Comparison of ENCODE assay signal across 8 mouse cellular contexts in the genomic region with DNA sequence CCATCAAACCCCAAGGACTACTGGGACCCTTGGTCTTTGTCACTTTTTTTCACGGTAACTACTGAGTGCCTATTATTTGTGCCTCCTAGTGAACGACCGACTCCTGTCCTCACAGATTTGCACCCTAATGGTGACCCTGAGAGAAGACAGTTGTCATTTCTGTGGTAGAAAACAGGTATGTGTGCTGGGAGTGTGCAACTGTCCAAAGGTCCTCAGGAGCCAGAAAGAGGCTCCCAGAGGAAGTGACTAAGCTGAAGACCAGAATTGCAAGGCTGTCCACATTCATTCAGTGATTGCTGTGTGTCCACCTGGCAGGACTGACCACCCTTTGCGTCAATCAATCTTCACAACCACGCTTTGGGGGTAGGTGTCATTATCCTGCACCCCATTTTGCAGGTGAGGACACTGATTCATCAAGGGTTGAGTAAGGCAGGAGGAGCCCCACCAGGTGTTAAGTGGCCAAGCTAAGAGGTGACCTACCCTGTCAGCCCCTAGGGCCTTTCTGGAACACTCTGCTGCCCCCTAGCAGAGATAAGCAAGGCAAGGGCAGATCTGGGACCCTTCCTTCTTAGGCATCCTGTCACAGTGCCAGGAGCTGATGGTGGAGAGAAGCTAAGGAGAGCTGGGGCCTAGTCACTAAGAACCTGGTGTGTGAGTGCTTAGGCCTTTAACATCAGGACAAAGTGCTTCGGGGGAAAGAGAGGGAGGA. TPM values are rescaled to one million over a fixed set of nuclear protein-coding genes. Genes with fewer than 3 reads are reported as not detected.
A peak's percentile ranks its signal among the peaks of the same experiment; 100 is the strongest.
DNase-seq lines count a peak whose midpoint lies in the region; ATAC-seq lines count a peak whose summit lies in the region.

No protein-coding gene starts in this region.

- 0 out of 2 replicates have a peak overlapping the region, but pooled peaks have one; percentile 29 for H3K9ac ChIP-seq in kidney, embryonic 14.5 days (ENCODE audit: low read depth, low read length)
- H3K9ac ChIP-seq in hindbrain, embryonic 11.5 days (ENCODE audit: low read depth, low read length), result no peak overlapping the region
- no peak overlapping the region for H3K9ac ChIP-seq in midbrain, embryonic 12.5 days (replicated peaks)

- no peak for DNase-seq in kidney, adult 8-10 months
- DNase-seq in hindbrain, embryonic 11.5 days (ENCODE audit: low spot score), result no peak
- DNase-seq in ovary, postnatal 10 days (ENCODE audit: low spot score), result no peak
- no peak for DNase-seq in urinary bladder, postnatal 25 days (ENCODE audit: low spot score)

- H3K4me1 ChIP-seq in kidney, embryonic 14.5 days (ENCODE audit: control insufficient read depth, insufficient read depth, low read length), result peaks cover 4% of the 10 kb centered on the region; the same call in 1 of the 2 replicates
- H3K4me1 ChIP-seq in hindbrain, embryonic 11.5 days (replicated peaks; ENCODE audit: control insufficient read depth, insufficient read depth, low read length), result no peaks in the 10 kb centered on the region
- H3K4me1 ChIP-seq in midbrain, embryonic 12.5 days, result peaks cover 5% of the 10 kb centered on the region; the same call in 1 of the 2 replicates

- H3K27me3 ChIP-seq in kidney, embryonic 14.5 days (ENCODE audit: control insufficient read depth, insufficient read depth, low read length), result no peaks in the 10 kb centered on the region
- H3K27me3 ChIP-seq in hindbrain, embryonic 11.5 days (ENCODE audit: control insufficient read depth, insufficient read depth, low read length), result peaks cover 2% of the 10 kb centered on the region
- peaks cover 23% of the 10 kb centered on the region for H3K27me3 ChIP-seq in midbrain, embryonic 12.5 days

- no peaks in the 10 kb centered on the region for H3K36me3 ChIP-seq in kidney, embryonic 14.5 days (ENCODE audit: control insufficient read depth, insufficient read depth, low read length)
- no peaks in the 10 kb centered on the region for H3K36me3 ChIP-seq in hindbrain, embryonic 11.5 days (ENCODE audit: control insufficient read depth, insufficient read depth, low read length)
- H3K36me3 ChIP-seq in midbrain, embryonic 12.5 days, result no peaks in the 10 kb centered on the region

- H3K4me2 ChIP-seq in kidney, embryonic 14.5 days (replicated peaks; ENCODE audit: low read depth, low read length), result peak overlapping the region; percentile 91
- H3K4me2 ChIP-seq in hindbrain, embryonic 11.5 days (replicated peaks; ENCODE audit: low read depth, low read length), result peak overlapping the region; percentile 77
- peak overlapping the region; percentile 62 for H3K4me2 ChIP-seq in midbrain, embryonic 12.5 days (replicated peaks)

- WGBS in kidney, embryonic 14.5 days, result 33% methylated on average over 6 of the region's 6 CpGs
- 26% methylated on average over 6 of the region's 6 CpGs for WGBS in hindbrain, embryonic 11.5 days
- WGBS in midbrain, embryonic 12.5 days, result 43% methylated on average over 6 of the region's 6 CpGs

- peak overlapping the region; percentile 63 for H3K4me3 ChIP-seq in kidney, embryonic 14.5 days (ENCODE audit: low read length)
- peak overlapping the region; percentile 46; the same call in 1 of the 2 replicates for H3K4me3 ChIP-seq in hindbrain, embryonic 11.5 days (ENCODE audit: low read depth, low read length)
- peak overlapping the region; percentile 47 for H3K4me3 ChIP-seq in midbrain, embryonic 12.5 days

- H3K27ac ChIP-seq in kidney, embryonic 14.5 days (ENCODE audit: low read depth, low read length), result no peak overlapping the region
- no peak overlapping the region for H3K27ac ChIP-seq in hindbrain, embryonic 11.5 days (ENCODE audit: low read depth, low read length)
- no peak overlapping the region for H3K27ac ChIP-seq in midbrain, embryonic 12.5 days (replicated peaks)

- 0 out of 2 replicates have a peak, but pooled peaks have one; percentile 32 for ATAC-seq in kidney, embryonic 14.5 days (ENCODE audit: low FRiP score, low TSS enrichment)
- 0 out of 2 replicates have a peak, but pooled peaks have one; percentile 4 for ATAC-seq in common myeloid progenitor, adult 5-6 weeks (replicated peaks; ENCODE audit: low read depth, poor library complexity, severe bottlenecking)
- 0 out of 2 replicates have a peak, but pooled peaks have one; percentile 10 for ATAC-seq in hindbrain, embryonic 11.5 days (ENCODE audit: low FRiP score)
- no peak for ATAC-seq in midbrain, embryonic 12.5 days (ENCODE audit: low FRiP score, low read depth)
- no peak for ATAC-seq in megakaryocyte-erythroid progenitor cell, adult 5-6 weeks (replicated peaks; ENCODE audit: low FRiP score, low TSS enrichment, poor library complexity, severe bottlenecking)

- no peaks in the 10 kb centered on the region for H3K9me3 ChIP-seq in kidney, embryonic 14.5 days (ENCODE audit: control insufficient read depth, low read length)
- H3K9me3 ChIP-seq in hindbrain, embryonic 11.5 days (ENCODE audit: control insufficient read depth, low read length), result no peaks in the 10 kb centered on the region
- no peaks in the 10 kb centered on the region for H3K9me3 ChIP-seq in midbrain, embryonic 12.5 days

RNA-seq across cellular contexts. Expression of gene Myzap, which starts 0.6 kb away (rescaled TPM):
- polyA plus RNA-seq in kidney, embryonic 14.5 days (2014; fragmentation: Nextera tagmentation; extraction: Ambion mirVana), result 18.6 and 18.7 TPM in 2 replicates
- 0.27 TPM in 1 of 2 replicates, not detected in the other for total RNA-seq in common myeloid progenitor, adult 5-6 weeks (2017)
- 5.3 and 6.4 TPM in 2 replicates for polyA plus RNA-seq in hindbrain, embryonic 11.5 days (2014; fragmentation: Nextera tagmentation; extraction: Ambion mirVana)
- polyA plus RNA-seq in midbrain, embryonic 12.5 days (2016; fragmentation: Nextera tagmentation; extraction: Ambion mirVana), result 3.8 and 4.3 TPM in 2 replicates
- not detected in 2 replicates for total RNA-seq in megakaryocyte-erythroid progenitor cell, adult 5-6 weeks (2014; fragmentation: Nextera tagmentation)
- not detected in 2 replicates for total RNA-seq in megakaryocyte-erythroid progenitor cell, adult 5-6 weeks (2017)

Comparison
In these comparisons a context has a peak if more than half of its experiments do, and no peak if none do; other contexts are left out.
1. ATAC-seq: peak in kidney, embryonic 14.5 days (single experiment), common myeloid progenitor, adult 5-6 weeks (single experiment) and hindbrain, embryonic 11.5 days (single experiment); none in midbrain, embryonic 12.5 days (single experiment) and megakaryocyte-erythroid progenitor cell, adult 5-6 weeks (single experiment).
2. Peak in every context shown above with its lines, with median percentiles within 50 percentile points of each other: H3K4me2 ChIP-seq and H3K4me3 ChIP-seq.